In the genomic region with DNA sequence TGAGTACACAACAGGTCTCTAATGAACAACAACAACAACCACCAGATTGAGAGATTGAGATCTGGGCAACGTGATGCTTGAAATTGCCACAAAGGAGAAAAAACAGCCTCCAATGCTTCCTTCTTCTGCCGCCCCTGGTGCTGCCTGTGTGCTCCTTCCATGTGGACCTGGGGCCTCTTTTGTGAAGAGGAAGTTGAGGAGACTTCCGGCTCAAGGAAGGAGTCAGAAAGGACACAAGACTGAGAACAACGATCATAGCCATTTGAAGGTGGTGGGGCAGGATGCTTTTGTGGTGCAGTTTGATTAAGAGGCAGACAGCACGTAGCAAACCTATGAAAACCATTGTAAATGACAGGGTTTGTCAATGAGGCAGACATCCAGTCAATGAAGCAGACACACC, we compare ENCODE assay signal across 31 mouse cellular contexts. TPM values are rescaled to one million over a fixed set of nuclear protein-coding genes. Genes with fewer than 3 reads are reported as not detected.
DNase-seq lines count a peak whose midpoint lies in the region; ATAC-seq lines count a peak whose summit lies in the region.
"Had no signal": no experiment of that assay in that cellular context is flagged by ENCODE, and none has a peak within 500 bp of the region (broad histone marks: within the 10 kb centered on the region; RNA-seq: fewer than 3 reads in every experiment).

No protein-coding gene starts in this region.

- no peak overlapping the region for H3K4me2 ChIP-seq in midbrain, embryonic 16.5 days (ENCODE audit: low read length)
- H3K4me2 ChIP-seq: embryonic facial prominence, embryonic 12.5 days; heart, embryonic 12.5 days; limb, embryonic 15.5 days; liver, embryonic 13.5 days; midbrain, embryonic 15.5 days had no signal

- no peaks in the 10 kb centered on the region for H3K9me3 ChIP-seq in midbrain, embryonic 16.5 days (replicated peaks; ENCODE audit: control insufficient read depth, low read length, poor library complexity, severe bottlenecking)
- H3K9me3 ChIP-seq: embryonic facial prominence, embryonic 12.5 days; G1E; heart, embryonic 12.5 days; limb, embryonic 10.5 days; limb, embryonic 15.5 days; liver, embryonic 13.5 days; midbrain, embryonic 15.5 days had no signal

- H3K27ac ChIP-seq in midbrain, embryonic 16.5 days (ENCODE audit: low read length): no peak overlapping the region
- H3K27ac ChIP-seq: embryonic facial prominence, embryonic 12.5 days; heart, adult 2 months; hindbrain, postnatal 0 days; limb, embryonic 10.5 days; limb, embryonic 15.5 days; liver, embryonic 13.5 days; midbrain, embryonic 15.5 days had no signal

- no peaks in the 10 kb centered on the region for H3K36me3 ChIP-seq in midbrain, embryonic 16.5 days (ENCODE audit: control insufficient read depth, insufficient read depth, low read length)
- H3K36me3 ChIP-seq: embryonic facial prominence, embryonic 12.5 days; G1E; heart, embryonic 12.5 days; limb, embryonic 10.5 days; limb, embryonic 15.5 days; liver, embryonic 13.5 days; midbrain, embryonic 15.5 days had no signal

- DNase-seq in CD4-positive helper T cell, adult 2 months (ENCODE audit: low read depth, low spot score): peak; percentile 34
- no peak for DNase-seq in frontal cortex, postnatal 25 days (ENCODE audit: low spot score in 2 of 2)
- DNase-seq in testis, postnatal 14 days (ENCODE audit: low spot score): no peak
- DNase-seq: adrenal gland, adult 2 months; cerebellum, adult 8-10 months; cerebellum, postnatal 36 days; embryo, embryonic 11 days; gastrocnemius, postnatal 36 days; heart, adult 2 months; kidney, adult 9 months; kidney, postnatal 10 days; layer of hippocampus, adult 9-11 months; liver, embryonic 13.5 days; lung, adult 18-20 months; lung, postnatal 4 days; right cerebral cortex, postnatal 14 days had no signal

- H3K4me1 ChIP-seq in midbrain, embryonic 16.5 days (ENCODE audit: control insufficient read depth, insufficient read depth, low read length): no peaks in the 10 kb centered on the region
- H3K4me1 ChIP-seq: embryonic facial prominence, embryonic 12.5 days; limb, embryonic 10.5 days; limb, embryonic 15.5 days; midbrain, embryonic 15.5 days had no signal

- WGBS in midbrain, embryonic 16.5 days: 87% methylated on average over 5 of the region's 5 CpGs

- no peaks in the 10 kb centered on the region for H3K27me3 ChIP-seq in midbrain, embryonic 16.5 days (ENCODE audit: control insufficient read depth, insufficient read depth, low read depth, low read length)
- H3K27me3 ChIP-seq: embryonic facial prominence, embryonic 12.5 days; heart, embryonic 12.5 days; limb, embryonic 15.5 days; liver, embryonic 13.5 days; midbrain, embryonic 15.5 days; Patski had no signal

- H3K9ac ChIP-seq in midbrain, embryonic 16.5 days (ENCODE audit: low read depth, low read length): no peak overlapping the region
- H3K9ac ChIP-seq: embryonic facial prominence, embryonic 12.5 days; heart, embryonic 12.5 days; limb, embryonic 15.5 days; liver, embryonic 13.5 days; midbrain, embryonic 15.5 days had no signal

- no peak overlapping the region for H3K4me3 ChIP-seq in midbrain, embryonic 16.5 days (ENCODE audit: low read depth, low read length)
- H3K4me3 ChIP-seq: embryonic facial prominence, embryonic 12.5 days; heart, adult 2 months; heart, embryonic 12.5 days; limb, embryonic 10.5 days; limb, embryonic 15.5 days; liver, embryonic 13.5 days; midbrain, embryonic 15.5 days had no signal

- peak; percentile 75 for ATAC-seq in CD4-positive, CD25-positive, alpha-beta regulatory T cell, adult 4 months
- peak; percentile 79 for ATAC-seq in granulocyte monocyte progenitor cell, adult 5-6 weeks (replicated peaks; ENCODE audit: poor library complexity, severe bottlenecking)
- peak; percentile 37; the same call in 1 of the 2 replicates for ATAC-seq in megakaryocyte progenitor cell, adult 5-6 weeks (replicated peaks; ENCODE audit: poor library complexity)
- no peak for ATAC-seq in midbrain, embryonic 16.5 days
- ATAC-seq: forebrain, embryonic 14.5 days; hindbrain, postnatal 0 days; intestine, postnatal 0 days; lung, postnatal 0 days; midbrain, embryonic 15.5 days; Patski had no signal

RNA-seq across cellular contexts. Expression of a gene that starts 27.7 kb away (rescaled TPM):
- polyA plus RNA-seq in CD4-positive, CD25-positive, alpha-beta regulatory T cell, adult 4 months (2017; shearing (Covaris generic)): 10 to 100 TPM; 36.4 to 48.7 TPM
- total RNA-seq in granulocyte monocyte progenitor cell, adult 5-6 weeks (2014; fragmentation: Nextera tagmentation): 2.4 and 4.2 TPM in 2 replicates
- 4.6 and 6.6 TPM in 2 replicates for total RNA-seq in granulocyte monocyte progenitor cell, adult 5-6 weeks (2017)
- 2.1 and 4.4 TPM in 2 replicates for total RNA-seq in megakaryocyte progenitor cell, adult 5-6 weeks (2015)
- total RNA-seq in megakaryocyte progenitor cell, adult 5-6 weeks (2017): 3.8 and 5.6 TPM in 2 replicates
- 10.6 and 12.4 TPM in 2 replicates for polyA plus RNA-seq in midbrain, embryonic 16.5 days (2015; fragmentation: Nextera tagmentation; extraction: Ambion mirVana)
- polyA plus RNA-seq: G1E had no signal
